Mouse (Mus musculus) CH12.LX (cell line): ENCODE measurements around the gene Skp2.

Experiments
- BHLHE40 ChIP-seq: IDR thresholded peaks from 2 replicates; pipeline ENCODE4 v1.6.1; 2011; ENCODE audit warnings: mild to moderate bottlenecking, low read depth, low read length, improper control_type of control experiment
- CTCF ChIP-seq, 2 experiments: IDR thresholded peaks in 1 of 2; conservative IDR thresholded peaks in 1 of 2; 2 replicates each; pipeline ENCODE4 v1.5.1; 2011 to 2012; ENCODE audit warnings: low read depth in 2 of 2, low read length in 2 of 2, improper control_type of control experiment in 1 of 2, inconsistent platforms in 1 of 2, mild to moderate bottlenecking in 1 of 2, moderate library complexity in 1 of 2
- ETS1 ChIP-seq: conservative IDR thresholded peaks from 2 replicates; pipeline ENCODE4 v1.6.1; 2012; ENCODE audit warnings: low read depth, mild to moderate bottlenecking, inconsistent platforms, low read length, improper control_type of control experiment, moderate library complexity
- MAZ ChIP-seq: IDR thresholded peaks from 2 replicates; pipeline ENCODE4 v1.6.1; 2012; ENCODE audit warnings: low read depth, mild to moderate bottlenecking, inconsistent platforms, low read length, improper control_type of control experiment, moderate library complexity
- MXI1 ChIP-seq: IDR thresholded peaks from 2 replicates; pipeline ENCODE4 v1.6.1; 2011; ENCODE audit warnings: mild to moderate bottlenecking, low read depth, low read length, improper control_type of control experiment
- POLR2A ChIP-seq: IDR thresholded peaks from 2 replicates; pipeline ENCODE4 v1.6.1; 2011; ENCODE audit warnings: low read depth, mild to moderate bottlenecking, improper control_type of control experiment, low read length
- RCOR1 ChIP-seq: conservative IDR thresholded peaks from 2 replicates; pipeline ENCODE4 v1.6.1; 2012; ENCODE audit warnings: low read depth, mild to moderate bottlenecking, inconsistent platforms, low read length, improper control_type of control experiment
- ZKSCAN1 ChIP-seq: IDR thresholded peaks from 2 replicates; pipeline ENCODE4 v1.6.1; 2012; ENCODE audit warnings: low read depth, inconsistent platforms, low read length, improper control_type of control experiment, borderline replicate concordance

- TF ChIP-seq ZKSCAN1 (no peak), POLR2A (no peak), BHLHE40 (no peak), MXI1 (no peak), MAZ (no peak), CTCF (conservative IDR thresholded peaks at IDR 0.05 in 1 of 2, IDR thresholded peaks at IDR 0.05 in 1 of 2; ENCODE audit: low read depth in 2 of 2, low read length in 2 of 2) (no peak), RCOR1 (no peak), ETS1 (no peak)
Measured at GRCm38 (mm10) chr15:9118852-9119251, 36.4 kb downstream of the Skp2 start.
